Mouse (Mus musculus): ENCODE measurements around the gene Pfkm. TPM values are rescaled to one million over a fixed set of nuclear protein-coding genes. Genes with fewer than 3 reads are reported as not detected.
A peak's percentile ranks its signal among the peaks of the same experiment; 100 is the strongest.

Gene Pfkm
- polyA plus RNA-seq, 1 experiment: 24.4 TPM

DNA sequence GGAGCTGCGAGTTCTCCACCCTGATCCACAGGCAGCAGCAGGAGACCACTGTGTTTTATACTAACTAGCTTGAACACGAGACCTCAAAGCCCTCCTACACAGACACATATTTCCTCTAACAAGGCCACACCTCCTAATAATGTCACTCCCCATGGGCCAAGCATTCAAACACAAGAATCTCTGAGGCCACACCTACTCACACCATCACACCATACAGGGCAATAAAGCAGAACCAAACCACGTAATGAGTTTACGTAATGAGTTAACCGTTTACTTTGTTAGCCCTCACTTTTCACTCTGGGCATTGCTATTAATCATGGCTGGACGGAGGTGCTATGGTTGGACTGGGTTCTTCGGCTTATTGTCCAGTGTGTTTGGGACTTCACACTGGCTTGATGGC is 47.4 kb downstream of the Pfkm start:
- peak; percentile 40 for DNase-seq (ENCODE audit: low read depth)

DNA sequence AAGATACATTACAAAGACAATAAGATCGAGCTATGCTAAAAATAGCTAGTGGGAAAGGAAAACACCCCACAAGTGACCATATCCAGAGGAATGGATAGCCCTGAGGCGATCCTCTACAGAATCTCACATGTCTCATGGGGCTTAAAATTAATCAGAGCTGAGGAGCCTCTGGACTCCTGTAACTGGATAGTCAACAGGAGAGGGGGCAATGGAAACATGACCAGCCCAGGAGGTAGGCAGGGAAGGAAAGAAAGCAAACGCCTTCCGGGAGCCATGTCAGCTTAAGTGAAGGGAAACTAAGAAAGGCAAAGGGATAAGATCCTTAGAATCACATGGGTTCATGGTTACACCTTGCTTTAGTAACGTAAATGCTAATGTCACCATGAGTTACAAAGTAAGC is 48.4 kb downstream of the Pfkm start:
- DNase-seq (ENCODE audit: low read depth): no peak

DNA sequence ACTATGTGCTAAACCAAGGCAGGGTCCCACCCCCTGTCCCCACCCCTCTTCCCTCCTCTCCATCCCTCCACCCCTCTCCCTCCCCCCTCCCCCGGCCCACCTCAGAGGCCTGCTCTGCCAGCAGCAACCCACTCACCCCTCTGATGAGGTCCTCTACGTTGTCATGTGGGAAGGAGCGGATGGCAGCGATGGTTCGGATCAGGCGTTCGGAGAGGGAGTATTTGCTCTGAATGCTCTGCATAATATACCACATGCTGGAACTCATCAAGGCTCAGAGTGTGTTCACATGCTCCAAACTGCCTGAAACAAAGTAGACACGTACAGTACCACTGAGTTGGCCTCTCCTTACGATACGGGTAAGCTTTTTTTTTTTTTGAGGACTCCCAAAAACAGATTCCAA is 50.1 kb downstream of the Pfkm start:
- no peak for DNase-seq (ENCODE audit: low read depth)

DNA sequence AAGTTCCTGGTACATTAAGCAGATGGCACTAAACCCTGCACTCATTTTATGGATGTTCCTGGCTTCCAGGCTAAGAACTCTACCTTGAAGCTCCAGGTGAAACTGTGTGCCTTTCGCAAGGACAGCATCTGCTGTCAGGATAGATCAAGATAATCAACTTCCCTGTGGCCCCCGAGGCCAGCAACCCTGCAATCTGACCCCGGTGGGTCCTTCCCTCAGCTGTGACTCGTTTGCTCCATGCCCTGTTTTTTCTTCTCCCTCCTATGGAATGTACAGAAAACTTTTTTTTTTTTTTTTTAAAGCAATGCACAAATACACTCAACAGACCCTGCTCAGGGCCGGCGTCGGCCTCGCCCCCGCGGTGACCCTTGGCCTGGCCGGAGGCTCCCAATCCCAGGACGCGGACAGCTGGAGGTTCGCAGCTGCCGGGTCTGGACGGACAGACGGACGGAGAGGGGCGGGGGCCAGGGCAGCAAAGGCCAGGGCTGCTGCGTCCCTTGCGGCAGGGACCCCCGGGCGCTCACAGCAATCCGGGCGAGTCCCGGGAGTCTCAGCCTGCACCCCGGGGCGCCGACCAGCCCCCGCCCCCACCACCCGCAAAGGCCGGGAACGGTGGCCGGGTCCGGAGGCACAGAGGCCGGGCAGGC is 52.6 kb downstream of the Pfkm start:
- peak; percentile 63 for DNase-seq (ENCODE audit: low read depth)

DNA sequence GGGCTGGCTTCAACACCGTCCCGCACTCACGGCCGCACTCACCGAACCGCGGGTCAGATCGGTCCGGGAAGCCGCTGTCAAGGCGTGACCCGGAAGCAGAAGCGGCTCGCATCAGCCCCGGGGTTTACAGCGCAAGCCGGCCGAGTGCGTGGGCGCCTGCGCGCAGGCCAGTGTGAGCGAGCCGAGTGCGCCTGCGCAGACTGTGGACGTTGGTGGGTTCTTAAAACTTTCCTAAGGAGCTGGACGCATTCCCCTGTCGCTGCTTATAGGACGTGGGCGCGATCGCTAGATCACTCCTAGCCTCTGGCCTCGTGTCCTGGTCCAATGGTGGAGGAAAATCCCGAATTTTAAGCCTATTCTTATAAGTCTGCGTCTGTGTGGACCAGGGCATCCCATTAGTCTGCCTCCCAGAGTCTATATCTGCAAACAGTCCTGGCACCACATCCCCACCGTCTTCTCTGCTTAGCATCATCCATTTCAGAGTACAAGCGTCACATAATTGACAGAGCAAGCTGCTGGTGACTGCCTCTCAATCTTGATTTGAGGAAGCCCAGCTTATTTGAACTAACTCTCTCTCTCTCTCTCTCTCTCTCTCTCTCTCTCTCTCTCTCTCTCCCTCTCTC is 53.3 kb downstream of the Pfkm start:
- no peak for DNase-seq (ENCODE audit: low read depth)

DNA sequence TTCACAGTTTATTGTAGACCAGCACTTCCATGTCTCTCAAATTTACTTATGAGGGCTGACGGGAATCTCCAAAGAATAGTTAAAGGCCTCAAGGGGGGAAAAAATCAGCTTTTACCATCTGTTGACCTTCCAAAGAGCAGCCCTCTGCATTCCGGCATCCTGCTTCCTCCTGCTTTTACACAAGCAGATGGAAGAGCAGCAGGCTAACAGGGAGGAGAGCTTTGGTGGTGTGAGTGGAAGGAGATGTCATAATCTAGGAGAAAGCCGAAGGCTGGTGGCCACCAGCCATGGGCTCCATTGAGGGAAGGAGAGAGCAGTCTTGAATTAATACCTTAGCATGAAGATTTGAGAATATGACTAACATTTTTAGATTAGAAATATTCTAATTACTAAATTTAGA is 56.0 kb downstream of the Pfkm start:
- DNase-seq (ENCODE audit: low read depth): no peak

DNA sequence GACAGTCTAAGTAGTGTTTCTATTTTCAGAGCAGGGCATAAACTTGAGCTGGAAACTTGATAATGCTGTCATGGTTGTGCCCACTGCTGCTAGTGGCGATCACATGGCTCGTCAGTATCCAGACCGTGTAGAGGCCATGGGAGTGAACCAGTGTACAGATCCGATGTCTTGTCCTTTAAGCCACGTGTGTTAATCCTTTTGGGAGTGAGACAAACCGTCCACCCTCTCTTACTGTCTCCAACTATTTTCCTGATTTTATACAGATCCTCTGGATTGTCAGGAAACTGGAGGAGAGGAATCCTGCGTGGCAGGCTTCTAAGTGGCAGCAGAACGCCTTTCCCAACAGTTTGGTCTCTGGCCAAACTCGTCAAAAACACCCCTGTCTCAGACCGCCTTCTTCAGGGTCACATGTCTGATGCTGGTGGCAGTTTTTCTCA is 56.8 kb downstream of the Pfkm start:
- no peak for DNase-seq (ENCODE audit: low read depth)

DNA sequence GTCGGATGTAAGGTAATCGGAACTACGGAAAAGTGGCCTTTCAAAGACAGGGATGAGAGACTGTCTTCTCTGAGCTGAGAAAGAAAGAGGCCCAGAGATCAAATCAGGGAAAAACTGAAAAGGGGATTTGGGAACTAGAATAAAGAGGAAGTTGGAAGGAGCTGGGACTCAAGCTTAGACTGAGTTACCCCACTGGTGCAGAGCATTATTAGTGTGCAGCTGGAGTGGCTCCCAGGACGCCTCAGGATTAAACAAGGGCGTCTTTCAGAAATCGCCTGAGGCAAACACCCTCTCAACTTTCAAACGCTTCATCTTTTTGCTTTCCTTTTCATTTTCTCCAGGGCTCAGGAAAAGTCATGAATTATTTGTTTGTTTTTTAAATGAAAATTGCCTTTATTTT is 60.5 kb downstream of the Pfkm start:
- DNase-seq (ENCODE audit: low read depth): no peak

DNA sequence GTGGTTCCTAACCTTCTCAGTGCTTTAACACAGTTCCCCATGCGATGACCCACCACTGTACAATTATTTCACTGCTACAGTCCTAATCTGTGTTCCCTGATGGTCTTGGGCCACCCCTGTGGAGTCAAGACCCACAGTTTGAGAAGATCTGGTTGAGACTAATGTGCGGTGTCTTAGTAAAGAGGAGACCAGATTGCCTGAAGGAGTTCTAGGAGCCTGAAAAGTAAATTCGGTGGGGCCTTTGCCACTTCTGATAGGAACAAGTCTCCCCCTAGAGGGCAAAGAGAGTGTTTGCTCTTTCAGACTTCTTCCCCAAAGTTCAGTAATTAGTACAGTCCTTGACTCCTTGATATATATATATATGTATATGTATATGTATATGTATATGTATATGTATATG is 61.2 kb downstream of the Pfkm start:
- no peak for DNase-seq (ENCODE audit: low read depth)

DNA sequence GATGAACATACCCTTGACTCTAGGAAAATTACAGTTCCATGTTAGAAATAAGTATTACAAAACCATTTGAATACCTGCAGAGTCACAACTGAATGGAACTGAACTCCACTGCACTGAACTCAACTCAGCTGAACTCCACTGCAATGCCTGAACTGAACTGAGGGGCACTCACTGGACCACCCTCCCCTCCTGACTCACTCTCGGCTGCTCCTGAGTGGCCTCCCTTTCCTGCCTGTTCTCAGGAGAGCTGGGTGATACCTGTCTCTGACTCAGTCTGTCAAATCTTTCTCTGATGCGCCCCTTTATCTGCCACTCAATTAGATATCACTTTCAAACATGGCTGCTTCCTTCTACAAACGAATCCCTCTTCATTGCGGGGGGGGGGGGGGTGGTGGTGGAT is 61.8 kb downstream of the Pfkm start:
- no peak for DNase-seq (ENCODE audit: low read depth)

DNA sequence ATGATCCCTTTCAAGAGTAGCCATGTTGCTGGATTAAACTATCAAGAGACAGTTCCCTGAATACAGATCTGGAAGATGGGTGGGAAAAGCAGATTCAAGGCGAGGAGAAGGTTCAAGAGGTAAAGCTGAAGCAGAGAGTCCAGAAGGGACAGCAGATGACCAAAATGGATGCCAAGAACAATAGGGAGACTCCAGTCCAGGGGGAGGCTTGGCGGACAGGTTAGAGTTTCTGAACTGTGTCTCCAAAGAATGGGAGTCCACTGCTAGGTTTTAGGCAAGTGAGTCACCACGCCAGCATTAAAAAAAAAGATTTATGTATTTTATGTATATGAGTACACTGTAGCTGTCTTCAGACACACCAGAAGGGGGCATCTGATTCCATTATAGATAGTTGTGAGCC is 62.2 kb downstream of the Pfkm start:
- no peak for DNase-seq (ENCODE audit: low read depth)

DNA sequence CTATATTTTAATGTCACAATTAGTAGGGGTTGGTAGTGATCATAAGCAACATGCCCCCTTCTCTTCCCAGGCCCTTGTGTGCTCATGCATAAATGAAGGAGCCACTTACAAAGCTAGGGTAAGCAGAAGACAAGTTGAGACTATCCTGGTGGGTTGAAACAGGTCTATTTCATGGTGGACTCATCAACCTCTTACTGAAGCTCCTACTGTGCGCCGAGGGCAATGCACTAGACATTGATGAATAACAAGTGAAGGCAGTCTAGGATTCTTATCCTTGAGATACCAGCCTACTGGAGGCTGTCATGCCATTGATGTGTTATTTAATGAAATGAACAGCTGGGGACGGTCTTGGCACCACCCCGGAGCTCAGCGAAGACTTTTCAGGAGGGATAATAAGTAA is 62.9 kb downstream of the Pfkm start:
- DNase-seq (ENCODE audit: low read depth): no peak

DNA sequence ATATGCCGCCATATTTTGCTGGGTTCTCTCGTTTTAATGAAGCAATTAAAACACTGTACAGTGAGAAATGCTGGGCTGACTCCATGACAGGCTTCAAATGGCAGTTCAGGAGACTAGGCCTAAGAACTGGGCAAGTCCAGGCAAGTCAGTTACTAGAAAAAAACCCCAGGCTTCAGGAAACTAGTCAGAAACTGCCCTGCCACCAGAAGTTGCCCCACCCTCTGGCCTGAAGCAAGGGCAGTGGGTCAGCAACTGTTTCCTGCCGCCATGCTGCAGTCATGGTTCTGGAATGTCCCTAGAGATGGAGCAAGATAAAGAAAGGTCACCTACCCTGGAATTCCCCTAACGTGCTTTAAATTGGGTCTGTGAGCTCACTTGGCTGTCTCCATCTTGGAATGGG is 63.6 kb downstream of the Pfkm start:
- no peak for DNase-seq (ENCODE audit: low read depth)

DNA sequence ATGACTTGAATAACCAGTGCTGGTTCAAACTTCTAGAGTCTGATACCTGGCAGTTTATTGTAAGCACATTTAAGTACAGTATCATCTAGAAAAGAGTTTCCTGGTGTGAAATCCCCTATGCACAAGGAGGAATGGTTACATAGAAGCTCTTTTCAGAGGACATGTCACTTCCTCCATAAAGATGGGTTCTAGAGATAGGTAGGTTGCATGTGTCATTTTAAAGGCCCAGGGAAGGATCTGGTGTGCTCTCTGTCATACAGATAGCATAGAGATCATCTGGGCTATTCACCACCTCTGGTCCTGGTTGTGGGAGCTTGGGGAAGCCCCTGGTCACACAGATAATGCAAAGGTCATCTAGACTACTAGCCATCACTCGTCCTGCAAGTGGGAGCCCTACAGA is 64.9 kb downstream of the Pfkm start:
- no peak for DNase-seq (ENCODE audit: low read depth)

DNA sequence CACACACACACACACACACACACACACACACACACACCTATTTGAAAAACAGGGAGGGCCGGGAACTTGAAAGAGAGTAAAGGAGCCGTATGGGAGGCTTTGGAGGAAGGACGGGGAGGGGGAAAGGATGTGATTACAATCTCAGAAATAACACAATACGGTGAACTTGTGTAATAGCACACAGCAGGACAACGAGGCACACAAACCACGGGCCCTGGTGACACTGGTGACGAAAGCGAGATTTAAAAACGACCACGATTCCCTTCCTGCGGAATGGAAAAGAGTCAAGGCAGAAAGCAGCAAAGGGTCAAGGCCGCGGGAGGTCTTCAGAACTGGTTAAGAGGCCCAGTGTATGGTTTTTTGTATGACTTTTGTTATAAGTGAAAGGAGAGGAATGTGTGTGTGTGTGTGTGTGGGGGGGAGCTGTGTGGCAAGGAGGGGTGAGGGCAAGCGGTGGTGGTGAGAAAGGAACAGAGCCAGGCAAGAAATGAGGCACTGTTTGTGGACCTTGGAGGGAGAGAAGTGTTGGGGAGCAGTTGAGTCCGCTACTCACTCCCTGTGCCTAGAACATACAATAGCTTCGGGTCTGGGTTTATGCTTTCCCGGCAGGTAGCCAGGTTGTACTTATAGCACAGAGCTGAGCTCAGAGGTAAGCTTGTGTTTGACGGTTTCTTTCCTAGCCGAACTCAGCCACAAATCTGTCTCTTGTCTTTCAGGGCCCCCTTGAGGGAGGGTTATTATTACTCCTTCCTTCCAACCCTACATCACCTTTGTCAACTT is 68.8 kb downstream of the Pfkm start:
- no peak for DNase-seq (ENCODE audit: low read depth)

DNA sequence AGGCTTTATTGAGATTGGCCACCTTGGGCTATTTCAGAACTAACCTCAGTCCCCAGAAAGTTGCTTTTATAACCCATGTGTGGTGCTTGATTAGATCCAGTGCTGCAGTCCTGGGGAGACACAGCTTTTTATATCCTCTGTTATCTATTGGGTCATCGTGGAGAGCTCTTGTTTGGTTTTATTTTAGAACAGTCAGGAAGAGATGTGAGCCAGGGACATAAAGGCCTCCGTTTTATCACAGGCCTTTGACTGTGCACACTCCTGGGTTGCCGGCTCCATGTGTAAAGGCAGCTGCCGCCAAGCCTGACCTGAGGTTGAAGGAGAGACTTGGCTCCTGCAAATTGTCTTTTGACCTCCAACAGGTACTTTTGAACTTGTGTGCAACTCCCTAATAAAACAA is 70.2 kb downstream of the Pfkm start:
- DNase-seq (ENCODE audit: low read depth): no peak

DNA sequence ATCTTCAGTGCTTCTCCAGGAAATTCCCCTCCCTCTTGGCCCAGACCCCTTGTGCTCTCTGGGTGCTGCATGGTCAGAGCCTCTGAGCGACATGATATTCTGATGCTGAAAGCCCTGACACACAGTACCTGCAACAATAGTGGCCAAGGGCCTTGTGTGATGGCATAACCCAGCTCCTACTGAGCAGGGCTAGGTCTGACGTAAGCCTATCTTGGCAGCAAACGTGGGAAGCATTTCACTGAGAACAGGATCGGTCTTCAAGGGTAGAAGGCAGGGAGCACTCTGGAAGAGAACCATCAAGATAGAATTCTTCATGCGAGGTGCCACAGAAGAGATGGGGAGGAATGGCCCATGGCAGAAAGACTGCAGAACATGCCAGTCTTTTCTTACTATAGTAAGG is 73.1 kb downstream of the Pfkm start, which contains the start of gene Asb8:
Gene Asb8 (minus strand): TSS at position 101 of the 400 bp plus-strand sequence.
- no peak for DNase-seq (ENCODE audit: low read depth)

DNA sequence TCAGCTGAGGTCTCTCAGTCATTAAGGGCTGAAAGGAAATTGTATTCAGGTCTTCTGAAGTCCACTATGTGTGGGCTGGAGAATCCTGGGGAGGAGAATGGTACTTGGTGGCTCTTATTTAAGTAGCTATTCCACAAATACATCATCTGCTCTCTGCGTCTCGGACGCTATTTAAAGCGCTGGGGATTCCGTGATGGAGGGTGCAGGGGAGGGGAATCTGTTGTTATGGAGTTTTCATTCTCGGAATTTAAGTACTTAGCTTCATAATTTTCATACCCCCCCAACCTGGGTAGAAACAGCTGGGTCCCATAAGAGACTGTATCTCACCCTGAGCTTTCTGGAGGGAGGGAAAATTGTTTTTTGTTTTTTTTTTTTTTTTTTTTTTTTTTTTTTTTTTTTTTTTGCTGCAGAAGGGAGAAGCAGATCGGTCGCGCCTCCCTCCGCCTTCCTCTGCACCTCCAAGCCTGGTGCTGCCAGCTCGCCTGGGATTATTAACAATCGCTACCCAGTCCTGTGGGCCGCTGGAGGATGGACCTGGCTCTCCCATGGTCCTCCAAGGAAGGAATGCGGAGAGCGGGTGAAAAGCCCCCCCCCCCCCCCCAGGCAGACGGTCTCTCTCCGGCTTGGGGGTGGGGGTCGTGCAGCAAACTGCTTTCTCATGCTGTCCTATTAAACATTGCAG is 74.7 kb downstream of the Pfkm start, which contains the start of gene Ccdc184:
Gene Ccdc184 (plus strand): TSS at position 196 of the 682 bp plus-strand sequence.
- DNase-seq (ENCODE audit: low read depth): no peak

DNA sequence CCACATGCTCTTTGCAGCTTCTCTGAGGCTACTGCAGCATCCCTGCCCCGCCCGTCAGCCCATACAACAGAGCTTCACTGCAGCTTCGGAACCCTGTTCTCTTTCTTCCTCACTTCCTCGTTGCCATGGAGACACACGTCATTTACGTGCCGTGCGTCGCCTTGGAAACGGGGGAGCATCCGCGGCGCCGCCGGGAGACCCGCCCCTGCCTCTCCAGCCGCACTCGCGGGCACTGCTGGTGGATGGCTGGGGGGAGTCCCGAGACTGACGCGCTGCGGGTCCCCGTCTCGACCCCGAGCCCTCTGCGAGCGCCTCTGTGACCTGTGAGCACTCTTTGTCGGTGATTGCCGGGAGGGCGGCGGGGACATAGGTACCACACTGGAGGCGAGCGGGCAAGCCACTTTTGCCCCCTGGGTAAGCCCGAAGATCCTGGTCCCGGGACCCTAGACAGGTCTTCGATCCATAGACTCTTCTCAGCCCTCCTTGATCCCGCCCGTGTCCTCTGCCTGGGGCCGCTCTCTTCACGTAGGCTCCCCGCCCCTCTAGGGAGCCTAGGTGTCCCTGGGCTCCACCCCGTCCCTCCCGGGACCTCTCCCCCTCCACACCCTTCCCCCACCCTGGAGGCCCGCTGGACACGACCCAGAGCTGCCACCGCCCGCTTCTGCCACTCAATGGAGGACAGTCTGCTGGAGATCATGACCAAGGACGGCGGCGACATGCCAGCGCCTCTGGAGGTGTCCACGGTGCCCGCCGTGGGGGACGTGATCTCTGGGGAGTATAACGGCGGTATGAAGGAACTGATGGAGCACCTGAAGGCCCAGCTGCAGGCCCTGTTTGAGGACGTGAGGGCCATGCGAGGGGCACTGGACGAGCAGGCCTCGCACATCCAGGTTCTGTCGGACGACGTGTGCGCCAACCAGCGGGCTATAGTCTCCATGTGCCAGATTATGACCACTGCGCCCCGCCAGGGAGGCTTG is 75.5 kb downstream of the Pfkm start:
- no peak for DNase-seq (ENCODE audit: low read depth)

DNA sequence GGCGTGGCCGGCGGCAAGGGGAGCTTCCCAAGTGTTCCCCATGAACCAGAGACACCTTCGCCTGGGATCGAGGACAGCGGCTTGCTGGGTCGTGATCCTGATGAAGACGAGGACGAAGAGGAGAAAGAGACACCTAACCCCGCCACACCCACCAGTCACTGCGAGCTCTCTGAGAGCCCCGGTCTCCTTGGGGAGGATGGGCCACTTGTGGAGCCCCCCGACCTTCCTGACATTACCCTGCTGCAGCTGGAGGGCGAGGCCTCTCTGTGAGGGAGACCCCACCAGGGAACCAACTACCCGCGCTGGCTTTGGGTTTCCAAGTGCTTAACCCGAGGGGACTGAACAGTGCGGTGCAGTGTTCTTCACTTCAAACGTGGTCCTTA is 76.2 kb downstream of the Pfkm start:
- no peak for DNase-seq (ENCODE audit: low read depth)

DNA sequence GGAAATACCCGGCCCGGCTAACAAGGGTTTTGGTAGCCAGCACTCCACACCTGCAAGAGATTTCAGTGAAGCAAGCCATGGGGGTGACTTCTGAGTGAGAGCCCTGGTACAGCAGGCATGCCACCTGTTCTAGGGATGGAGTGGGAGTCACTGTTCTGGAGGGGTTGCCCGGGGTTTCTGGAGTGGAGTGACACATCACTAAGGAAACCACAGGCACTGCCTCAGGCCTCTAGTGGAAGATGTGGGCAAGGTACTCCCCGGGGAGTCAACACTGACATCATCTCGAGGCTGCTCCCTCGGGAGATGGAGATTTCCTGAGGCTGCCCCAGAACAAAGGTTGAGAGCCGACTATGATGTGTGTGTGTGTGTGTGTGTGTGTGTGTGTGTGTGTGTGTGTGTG is 78.0 kb downstream of the Pfkm start:
- DNase-seq (ENCODE audit: low read depth): no peak
